Mouse (Mus musculus): ENCODE measurements around the gene Rps6. TPM values are rescaled to one million over a fixed set of nuclear protein-coding genes. Genes with fewer than 3 reads are reported as not detected.

Gene Rps6
- 2,473 TPM for total RNA-seq (2023)

GRCm38 (mm10) chr4:86857113-86858069 is at the start of gene Rps6:
Gene Rps6 (minus strand): TSS chr4:86857412.

GRCm38 (mm10) chr4:86874146-86874847 is 17.1 kb upstream of the Rps6 start, which contains the start of gene Acer2:
Gene Acer2 (plus strand): TSS chr4:86874396.

Other genes with a start within 250 kb of the Rps6 start
- 25.3 TPM for gene Haus6, start 245.4 kb downstream of the Rps6 start, total RNA-seq (2023)
- 10.9 TPM for gene Plin2, start 187.4 kb downstream of the Rps6 start, total RNA-seq (2023)
- gene Dennd4c, start 108.9 kb downstream of the Rps6 start, total RNA-seq (2023), result 18.8 TPM
- gene Acer2, start 17.0 kb upstream of the Rps6 start, total RNA-seq (2023), result 6.7 TPM